17 mouse cellular contexts compared by ENCODE assay signal in genomic region chr16:77026933-77027332, GRCm38 (mm10). TPM values are rescaled to one million over a fixed set of nuclear protein-coding genes. Genes with fewer than 3 reads are reported as not detected.
DNase-seq lines count a peak whose midpoint lies in the region; ATAC-seq lines count a peak whose summit lies in the region.
"Had no signal": no experiment of that assay in that cellular context is flagged by ENCODE, and none has a peak within 500 bp of the region (broad histone marks: within the 10 kb centered on the region; RNA-seq: fewer than 3 reads in every experiment).

No protein-coding gene starts in this region.

- no peak for DNase-seq in heart, adult 18-20 months
- DNase-seq in brain, adult 2 months (ENCODE audit: low read depth, low spot score): peak; percentile 31
- DNase-seq in embryo, embryonic 10 days (ENCODE audit: low spot score): no peak
- no peak for DNase-seq in midbrain, embryonic 10.5 days (ENCODE audit: low spot score)
- DNase-seq in cerebellum, postnatal 36 days: no peak
- DNase-seq: cerebellum, adult 8-10 months; gastrocnemius, postnatal 36 days; heart, postnatal 10 days; kidney, adult 18-20 months; thymus, adult 2 months had no signal

- WGBS in heart, embryonic 13.5 days: 29% methylated on average over 6 of the region's 6 CpGs
- 95% methylated on average over 6 of the region's 6 CpGs for WGBS in midbrain, embryonic 10.5 days

- ATAC-seq in heart, embryonic 13.5 days (ENCODE audit: extremely low read depth, insufficient number of reproducible peaks, low FRiP score, low TSS enrichment): no peak
- ATAC-seq in erythroid progenitor cell, adult 5-6 weeks (replicated peaks; ENCODE audit: low FRiP score, poor library complexity, severe bottlenecking): peak; percentile 86
- ATAC-seq in megakaryocyte, adult 5-6 weeks (ENCODE audit: poor library complexity, severe bottlenecking): peak; percentile 32

- peak overlapping the region; percentile 37; the same call in 1 of the 2 replicates for H3K27ac ChIP-seq in heart, embryonic 13.5 days (replicated peaks)
- H3K27ac ChIP-seq in midbrain, embryonic 10.5 days (replicated peaks): no peak overlapping the region
- H3K27ac ChIP-seq: embryonic facial prominence, embryonic 10.5 days; hindbrain, embryonic 14.5 days; limb, embryonic 12.5 days; neural tube, embryonic 15.5 days had no signal

- H3K9ac ChIP-seq in heart, embryonic 13.5 days: no peak overlapping the region
- H3K9ac ChIP-seq: hindbrain, embryonic 14.5 days; limb, embryonic 12.5 days; neural tube, embryonic 15.5 days had no signal

- H3K27me3 ChIP-seq in heart, embryonic 13.5 days (replicated peaks): no peaks in the 10 kb centered on the region
- H3K27me3 ChIP-seq in midbrain, embryonic 10.5 days (ENCODE audit: low read depth, poor library complexity, severe bottlenecking): no peaks in the 10 kb centered on the region
- H3K27me3 ChIP-seq: limb, embryonic 12.5 days; neural tube, embryonic 15.5 days had no signal

- H3K36me3 ChIP-seq in heart, embryonic 13.5 days: peaks cover 24% of the 10 kb centered on the region
- H3K36me3 ChIP-seq in midbrain, embryonic 10.5 days: peaks cover 33% of the 10 kb centered on the region

- H3K9me3 ChIP-seq in heart, embryonic 13.5 days: peaks cover 10% of the 10 kb centered on the region
- peaks cover 14% of the 10 kb centered on the region for H3K9me3 ChIP-seq in midbrain, embryonic 10.5 days (replicated peaks)
- H3K9me3 ChIP-seq: neural tube, embryonic 15.5 days had no signal

- peaks cover 59% of the 10 kb centered on the region for H3K4me1 ChIP-seq in heart, embryonic 13.5 days
- H3K4me1 ChIP-seq in midbrain, embryonic 10.5 days: peaks cover 21% of the 10 kb centered on the region

- peak overlapping the region; percentile 66; the same call in 1 of the 2 replicates for H3K4me2 ChIP-seq in heart, embryonic 13.5 days
- H3K4me2 ChIP-seq: hindbrain, embryonic 14.5 days; limb, embryonic 12.5 days; neural tube, embryonic 15.5 days had no signal

- no peak overlapping the region for H3K4me3 ChIP-seq in heart, embryonic 13.5 days
- H3K4me3 ChIP-seq in midbrain, embryonic 10.5 days: no peak overlapping the region
- H3K4me3 ChIP-seq: embryonic facial prominence, embryonic 10.5 days; limb, embryonic 12.5 days; neural tube, embryonic 15.5 days had no signal

RNA-seq across cellular contexts. Expression of gene Usp25, which starts 13.4 kb away (rescaled TPM):
- polyA plus RNA-seq in heart, embryonic 13.5 days (2015; fragmentation: Nextera tagmentation; extraction: Ambion mirVana): 17.6 and 19.4 TPM in 2 replicates
- total RNA-seq in heart, adult 18-20 months (2021): 10 to 100 TPM; 60.1 to 70.9 TPM
- 239 and 274 TPM in 2 replicates for total RNA-seq in erythroid progenitor cell, adult 5-6 weeks (2015; ENCODE audit: low replicate concordance)
- total RNA-seq in erythroid progenitor cell, adult 5-6 weeks (2017; ENCODE audit: low replicate concordance): 281 and 398 TPM in 2 replicates
- total RNA-seq in megakaryocyte, adult 5-6 weeks (2015): 147 and 155 TPM in 2 replicates
- 160 and 174 TPM in 2 replicates for total RNA-seq in megakaryocyte, adult 5-6 weeks (2017)
- 17.2 and 17.7 TPM in 2 replicates for polyA plus RNA-seq in midbrain, embryonic 10.5 days (2016; fragmentation: Nextera tagmentation; extraction: Ambion mirVana)
